Mouse (Mus musculus): ENCODE measurements around the gene Asb16.

DNA sequence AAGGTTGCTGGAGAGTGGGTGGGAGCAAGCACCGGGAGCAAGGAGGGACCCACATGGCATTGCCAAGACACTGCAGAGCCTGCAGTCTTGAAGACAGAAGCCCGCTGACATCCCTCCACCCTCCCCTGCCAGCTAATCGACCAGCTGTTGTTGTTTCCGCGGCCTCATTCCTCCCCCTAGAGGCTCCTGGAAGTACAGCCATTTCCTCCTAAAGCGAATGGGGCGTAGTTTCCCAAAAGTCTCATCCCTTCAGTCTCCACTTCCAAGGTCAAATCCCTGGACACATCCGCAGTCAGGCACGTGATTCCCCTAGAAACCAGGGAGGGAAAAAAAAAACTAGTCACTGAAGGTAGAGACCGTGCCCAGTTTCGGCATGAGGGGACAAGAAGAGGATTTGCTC, 1.1 kb upstream of the Asb16 start:
- TF ChIP-seq CTCF (IDR thresholded peaks at IDR 0.05) = peak; percentile 86
- no peak for TF ChIP-seq POLR2A (IDR thresholded peaks at IDR 0.05; ENCODE audit: insufficient read depth, low read depth, low read length)
- peak; percentile 68; the same call in 1 of the 2 replicates for TF ChIP-seq EP300 (IDR thresholded peaks at IDR 0.05; ENCODE audit: insufficient read depth, low read depth, low read length)

Measured in heart, adult 2 months (tissue).